Mouse (Mus musculus): ENCODE measurements at regions not wholly inside any gene's neighbourhood (a gene's known extent, or its start where the extent isn't known, plus 50 kb on each side); places are given as distances from the start of the nearest gene placed in this dataset.

DNA sequence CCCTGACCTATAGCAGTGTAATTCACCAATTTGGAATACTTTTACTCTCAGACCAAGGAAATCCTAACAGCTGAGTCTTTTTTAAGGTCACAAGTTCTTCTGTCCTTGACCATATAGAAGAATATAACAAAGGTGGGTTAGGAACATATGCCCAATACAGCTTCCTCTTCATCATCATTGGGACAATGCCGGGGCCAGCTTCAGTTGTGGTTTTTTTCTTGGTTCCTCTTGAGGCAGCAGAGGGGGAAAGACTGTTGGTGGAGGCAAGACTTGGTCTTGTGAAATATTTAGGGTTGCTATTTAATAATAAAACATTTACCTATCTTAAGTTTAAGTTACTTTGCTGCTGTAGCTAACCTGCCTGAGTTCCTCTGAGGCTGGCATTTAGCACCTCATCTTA lies 144.8 kb upstream of the Htr1f start:
- ATAC-seq (ENCODE audit: low FRiP score): no peak
- no peaks in the 10 kb centered on the region for H3K36me3 ChIP-seq
- H3K27me3 ChIP-seq: no peaks in the 10 kb centered on the region
- 82% methylated on average over 1 of the region's 1 CpGs for WGBS
- H3K27ac ChIP-seq: no peak overlapping the region
- no peak overlapping the region for H3K4me3 ChIP-seq
- no peaks in the 10 kb centered on the region for H3K4me1 ChIP-seq (replicated peaks)
- H3K4me2 ChIP-seq: no peak overlapping the region
- H3K9me3 ChIP-seq: 0 out of 2 replicates have a peak, but pooled peaks cover 6% of the 10 kb centered on the region
- H3K9ac ChIP-seq: no peak overlapping the region

DNA sequence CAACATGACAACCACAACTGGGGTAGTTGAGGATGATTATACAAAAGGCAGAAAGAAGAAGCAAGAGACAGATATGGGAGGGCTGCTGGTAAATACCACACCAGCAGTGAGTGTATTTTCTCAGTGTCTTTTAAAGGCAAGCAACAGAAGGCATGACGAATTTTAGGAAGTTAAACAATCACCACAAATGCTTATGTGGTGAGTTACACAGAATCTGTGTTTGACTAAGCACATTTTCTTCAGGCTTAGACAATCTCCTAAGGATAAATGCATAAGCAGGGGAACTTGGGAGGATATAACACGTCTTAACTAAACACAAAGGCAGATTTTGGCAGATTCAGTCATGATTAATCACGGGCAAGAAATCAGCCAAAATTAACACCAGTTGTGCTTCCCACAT lies 141.8 kb upstream of the Htr1f start:
- H3K4me3 ChIP-seq: no peak overlapping the region
- H3K27me3 ChIP-seq: no peaks in the 10 kb centered on the region
- H3K4me2 ChIP-seq: no peak overlapping the region
- ATAC-seq (ENCODE audit: low FRiP score): no peak
- H3K9me3 ChIP-seq: 0 out of 2 replicates have a peak, but pooled peaks cover 6% of the 10 kb centered on the region
- no peak overlapping the region for H3K27ac ChIP-seq
- no peaks in the 10 kb centered on the region for H3K4me1 ChIP-seq (replicated peaks)
- WGBS: 87% methylated on average over 3 of the region's 3 CpGs
- H3K9ac ChIP-seq: no peak overlapping the region
- no peaks in the 10 kb centered on the region for H3K36me3 ChIP-seq

DNA sequence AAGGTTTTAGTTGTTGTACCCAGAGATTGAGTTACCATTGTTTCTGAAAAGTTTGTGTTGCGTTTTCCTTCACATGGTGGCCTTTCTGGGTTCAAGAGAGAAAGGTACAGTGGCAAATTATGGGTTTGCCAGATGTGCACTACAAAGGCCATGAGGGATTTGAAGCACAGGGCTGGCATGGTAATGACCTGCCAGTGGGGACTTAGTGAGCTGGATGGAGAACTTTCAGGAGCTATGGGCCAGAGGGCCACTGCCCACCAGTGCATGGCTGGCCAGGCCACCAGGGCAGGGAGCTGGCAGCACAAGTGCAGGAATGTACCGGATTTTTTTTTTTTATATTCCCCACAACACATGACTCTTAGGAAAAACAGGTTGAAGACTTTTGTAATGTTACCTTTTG lies 128.8 kb upstream of the Htr1f start:
- Histone ChIP-seq H3K27me3 (no peaks in the 10 kb centered on the region), H3K9me3 (0 out of 2 replicates have a peak, but pooled peaks cover 5% of the 10 kb centered on the region), H3K4me2 (no peak overlapping the region), H3K36me3 (no peaks in the 10 kb centered on the region), H3K9ac (no peak overlapping the region), H3K4me1 (replicated peaks) (no peaks in the 10 kb centered on the region), H3K4me3 (no peak overlapping the region), H3K27ac (no peak overlapping the region)
- ATAC-seq (ENCODE audit: low FRiP score): no peak
- WGBS: 88% methylated on average over 2 of the region's 2 CpGs

DNA sequence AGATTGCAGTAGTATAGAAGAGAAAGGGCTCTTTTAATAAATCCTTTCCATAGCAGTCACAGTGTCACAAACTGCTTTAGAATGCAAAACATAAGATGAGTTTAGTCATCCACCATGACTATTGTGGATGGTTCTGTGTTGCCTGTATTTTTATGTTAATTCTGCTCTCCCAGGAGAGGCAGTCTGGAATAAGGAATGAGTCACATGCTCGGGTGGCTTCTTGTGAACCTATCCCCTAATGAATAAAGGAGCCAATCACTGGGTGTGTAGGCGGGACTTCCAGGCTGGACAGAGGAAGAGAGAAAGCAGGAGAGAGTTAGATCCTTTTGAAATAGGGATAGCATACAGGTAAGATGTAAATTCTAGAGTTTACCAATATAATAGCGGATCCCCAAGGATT lies 128.3 kb upstream of the Htr1f start:
- WGBS: 64% methylated on average over 3 of the region's 3 CpGs
- H3K27me3 ChIP-seq: no peaks in the 10 kb centered on the region
- 0 out of 2 replicates have a peak, but pooled peaks cover 5% of the 10 kb centered on the region for H3K9me3 ChIP-seq
- no peak overlapping the region for H3K4me2 ChIP-seq
- H3K4me1 ChIP-seq (replicated peaks): no peaks in the 10 kb centered on the region
- no peak overlapping the region for H3K27ac ChIP-seq
- H3K4me3 ChIP-seq: no peak overlapping the region
- ATAC-seq (ENCODE audit: low FRiP score): no peak
- no peak overlapping the region for H3K9ac ChIP-seq
- H3K36me3 ChIP-seq: no peaks in the 10 kb centered on the region

DNA sequence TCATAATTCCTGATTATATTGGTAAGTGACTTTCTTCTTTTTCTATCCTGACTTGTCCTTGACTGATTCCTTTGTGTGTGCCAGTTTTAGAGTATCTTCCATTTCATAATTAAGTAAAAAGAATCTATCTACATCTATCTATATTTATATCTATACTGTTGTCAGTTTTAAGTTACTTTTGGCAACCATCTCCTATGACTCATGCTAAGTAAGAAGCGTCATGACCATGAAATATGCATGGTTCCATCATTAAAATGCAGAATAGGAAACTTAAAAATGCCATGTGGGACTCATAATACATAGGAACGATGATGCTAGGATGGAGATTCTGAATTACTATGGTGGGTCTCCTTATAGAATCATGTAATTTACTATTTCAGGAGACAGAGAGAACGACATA lies 113.8 kb upstream of the Htr1f start:
- Histone ChIP-seq H3K4me1 (replicated peaks) (no peaks in the 10 kb centered on the region), H3K9me3 (no peaks in the 10 kb centered on the region), H3K27me3 (no peaks in the 10 kb centered on the region), H3K4me3 (no peak overlapping the region), H3K9ac (no peak overlapping the region), H3K36me3 (no peaks in the 10 kb centered on the region), H3K27ac (no peak overlapping the region), H3K4me2 (no peak overlapping the region)
- WGBS: 90% methylated on average over 3 of the region's 3 CpGs
- ATAC-seq (ENCODE audit: low FRiP score): no peak

DNA sequence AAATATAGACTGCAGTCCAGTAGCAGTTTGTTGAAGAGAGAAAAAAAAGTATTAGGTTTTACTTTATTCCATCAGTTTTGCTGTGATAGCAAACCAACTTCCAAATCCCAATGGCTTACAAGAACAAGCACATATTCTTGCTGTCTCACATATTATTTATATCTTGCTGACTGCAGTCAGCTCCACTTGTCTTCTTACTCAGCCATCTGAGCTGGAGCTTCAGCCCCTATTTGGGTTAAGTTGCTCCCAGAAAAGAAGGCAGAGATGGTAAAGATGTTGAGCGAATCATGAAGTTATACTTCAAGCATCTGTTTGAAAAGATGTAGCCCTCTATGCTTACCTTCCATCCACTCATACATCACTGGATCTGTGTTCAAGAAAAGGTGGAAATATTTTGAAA lies 106.7 kb upstream of the Htr1f start:
- H3K9me3 ChIP-seq: no peaks in the 10 kb centered on the region
- no peaks in the 10 kb centered on the region for H3K36me3 ChIP-seq
- no peak for ATAC-seq (ENCODE audit: low FRiP score)
- H3K4me1 ChIP-seq (replicated peaks): no peaks in the 10 kb centered on the region
- H3K4me2 ChIP-seq: no peak overlapping the region
- no peaks in the 10 kb centered on the region for H3K27me3 ChIP-seq
- no peak overlapping the region for H3K27ac ChIP-seq
- no peak overlapping the region for H3K9ac ChIP-seq
- no peak overlapping the region for H3K4me3 ChIP-seq
- WGBS: 97% methylated on average over 1 of the region's 1 CpGs

DNA sequence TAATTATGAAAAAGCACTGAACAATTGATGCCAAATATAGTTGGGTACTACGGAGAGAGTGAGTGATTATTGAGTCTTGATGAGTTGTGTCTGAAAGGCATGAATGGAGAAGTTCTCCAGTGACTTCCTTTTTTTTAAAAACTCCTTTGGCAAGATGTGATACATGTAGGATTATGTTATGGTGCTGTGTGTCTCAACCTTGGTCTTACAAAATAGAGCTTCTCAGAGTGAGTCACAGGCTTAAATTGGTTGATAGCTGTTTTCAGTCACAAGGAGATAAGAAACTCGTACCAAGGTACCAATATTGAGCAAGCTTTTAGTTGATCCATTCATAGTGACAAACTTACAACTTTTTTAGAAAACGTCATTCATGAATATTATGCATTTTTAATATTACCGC lies 95.7 kb upstream of the Htr1f start:
- no peaks in the 10 kb centered on the region for H3K4me1 ChIP-seq (replicated peaks)
- no peak for ATAC-seq (ENCODE audit: low FRiP score)
- no peak overlapping the region for H3K27ac ChIP-seq
- H3K27me3 ChIP-seq: no peaks in the 10 kb centered on the region
- H3K4me2 ChIP-seq: no peak overlapping the region
- no peaks in the 10 kb centered on the region for H3K36me3 ChIP-seq
- H3K9ac ChIP-seq: no peak overlapping the region
- no peaks in the 10 kb centered on the region for H3K9me3 ChIP-seq
- WGBS: 85% methylated on average over 4 of the region's 4 CpGs
- no peak overlapping the region for H3K4me3 ChIP-seq

DNA sequence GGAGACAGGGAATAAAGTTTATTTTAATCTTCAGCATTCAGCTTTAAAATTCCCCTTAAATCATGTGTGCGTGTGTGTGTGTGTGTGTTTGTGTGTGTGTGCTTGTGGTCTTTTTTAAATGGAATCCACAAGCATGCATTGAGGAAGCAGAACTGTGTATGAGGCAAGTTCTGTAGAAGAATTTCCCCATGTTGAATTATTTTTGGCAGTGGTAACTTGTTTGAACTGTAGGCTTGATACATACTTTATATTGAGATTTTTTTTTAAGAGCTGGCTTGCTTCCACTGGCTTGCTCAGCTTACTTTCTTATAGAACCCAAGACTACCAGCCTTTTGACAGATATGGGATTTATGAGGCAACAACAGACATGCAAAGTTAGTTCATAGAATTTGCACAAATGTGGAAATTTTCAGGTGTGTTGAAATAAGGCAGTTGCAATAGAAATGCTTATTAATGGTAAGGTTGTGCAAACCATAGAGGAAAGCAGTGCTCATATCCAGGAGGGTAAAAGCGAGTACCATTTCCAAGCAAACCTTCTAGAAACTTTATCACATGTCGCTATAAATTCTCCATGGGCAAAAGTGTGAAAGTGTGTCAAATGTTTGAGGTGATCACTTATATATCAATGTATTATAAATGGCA lies 91.7 kb upstream of the Htr1f start:
- no peak for ATAC-seq (ENCODE audit: low FRiP score)
- H3K4me3 ChIP-seq: no peak overlapping the region
- no peak overlapping the region for H3K4me2 ChIP-seq
- H3K36me3 ChIP-seq: no peaks in the 10 kb centered on the region
- H3K9ac ChIP-seq: no peak overlapping the region
- H3K27me3 ChIP-seq: no peaks in the 10 kb centered on the region
- H3K9me3 ChIP-seq: no peaks in the 10 kb centered on the region
- H3K27ac ChIP-seq: no peak overlapping the region
- WGBS: 98% methylated on average over 3 of the region's 3 CpGs
- H3K4me1 ChIP-seq (replicated peaks): no peaks in the 10 kb centered on the region

DNA sequence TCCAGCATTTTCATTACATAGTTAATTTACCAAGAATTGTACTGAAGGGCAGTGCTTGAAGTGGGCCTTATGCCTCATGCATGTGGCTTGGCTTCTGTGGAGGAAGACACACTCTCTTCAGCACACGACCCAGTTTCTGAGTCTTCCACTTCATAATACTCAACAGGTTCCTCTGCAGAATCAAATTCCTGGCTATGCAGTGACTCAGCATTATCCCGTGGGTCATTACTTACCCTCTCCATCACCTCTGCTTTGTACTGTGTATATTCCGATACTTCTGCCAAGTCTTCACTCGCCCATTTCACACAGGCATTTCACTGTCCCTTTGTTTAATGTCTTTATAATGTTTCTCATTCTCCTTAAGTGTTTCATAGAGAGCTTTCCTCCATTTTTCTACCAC lies 90.1 kb upstream of the Htr1f start:
- no peaks in the 10 kb centered on the region for H3K9me3 ChIP-seq
- no peak overlapping the region for H3K27ac ChIP-seq
- H3K4me2 ChIP-seq: no peak overlapping the region
- H3K27me3 ChIP-seq: no peaks in the 10 kb centered on the region
- H3K9ac ChIP-seq: no peak overlapping the region
- no peaks in the 10 kb centered on the region for H3K36me3 ChIP-seq
- no peaks in the 10 kb centered on the region for H3K4me1 ChIP-seq (replicated peaks)
- 78% methylated on average over 4 of the region's 4 CpGs for WGBS
- ATAC-seq (ENCODE audit: low FRiP score): no peak
- H3K4me3 ChIP-seq: no peak overlapping the region

DNA sequence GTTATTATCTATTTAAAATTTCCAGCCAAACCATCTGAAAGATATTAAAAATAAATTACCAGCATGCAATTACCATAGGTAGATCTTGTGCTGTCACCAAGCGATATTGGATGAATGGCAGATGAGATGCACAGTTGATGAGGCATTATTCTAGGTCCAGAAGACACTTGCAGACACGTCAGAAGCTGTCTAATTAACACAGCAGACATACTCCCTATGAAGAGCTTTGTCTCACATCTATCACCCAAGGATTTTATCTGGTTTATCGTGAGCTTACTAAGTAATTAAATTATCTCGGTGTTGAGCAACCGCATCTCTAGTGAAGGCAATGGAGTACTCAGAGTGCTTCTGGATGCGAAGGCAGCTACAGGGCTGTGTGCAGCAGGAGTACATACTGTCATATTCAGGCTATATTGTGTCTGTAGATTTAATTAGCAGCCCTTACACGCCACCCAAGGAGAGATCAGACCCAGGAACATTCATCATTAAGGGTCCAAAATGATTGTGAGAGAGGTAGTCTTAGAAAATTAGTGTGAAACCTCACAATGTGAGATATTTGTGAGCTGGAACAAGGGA lies 86.0 kb upstream of the Htr1f start:
- WGBS: 58% methylated on average over 7 of the region's 7 CpGs
- Histone ChIP-seq H3K9ac (no peak overlapping the region), H3K9me3 (no peaks in the 10 kb centered on the region), H3K27me3 (no peaks in the 10 kb centered on the region), H3K4me2 (no peak overlapping the region), H3K4me1 (replicated peaks) (no peaks in the 10 kb centered on the region), H3K36me3 (no peaks in the 10 kb centered on the region), H3K27ac (no peak overlapping the region), H3K4me3 (no peak overlapping the region)
- ATAC-seq (ENCODE audit: low FRiP score): no peak

DNA sequence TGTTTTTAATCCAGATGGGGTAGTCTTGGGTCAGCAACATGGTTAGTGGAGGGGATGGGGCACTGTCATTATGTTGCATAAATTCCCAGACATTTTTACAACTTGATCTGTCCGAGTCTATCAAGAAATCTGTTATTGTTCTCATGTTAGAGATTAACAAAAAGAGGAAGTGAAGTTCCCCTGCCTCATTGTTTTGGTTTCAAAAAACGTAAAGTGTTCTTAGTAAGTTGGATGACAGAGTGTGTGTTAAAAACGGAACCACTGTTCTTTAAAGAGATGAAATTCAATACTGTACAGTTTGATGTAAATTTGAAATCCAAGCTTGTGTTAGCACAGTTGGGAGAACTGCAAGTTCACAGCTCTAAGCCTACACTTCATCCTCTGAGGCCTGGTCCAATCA lies 68.9 kb upstream of the Htr1f start:
- H3K4me2 ChIP-seq: no peak overlapping the region
- 81% methylated on average over 3 of the region's 3 CpGs for WGBS
- ATAC-seq (ENCODE audit: low FRiP score): no peak

DNA sequence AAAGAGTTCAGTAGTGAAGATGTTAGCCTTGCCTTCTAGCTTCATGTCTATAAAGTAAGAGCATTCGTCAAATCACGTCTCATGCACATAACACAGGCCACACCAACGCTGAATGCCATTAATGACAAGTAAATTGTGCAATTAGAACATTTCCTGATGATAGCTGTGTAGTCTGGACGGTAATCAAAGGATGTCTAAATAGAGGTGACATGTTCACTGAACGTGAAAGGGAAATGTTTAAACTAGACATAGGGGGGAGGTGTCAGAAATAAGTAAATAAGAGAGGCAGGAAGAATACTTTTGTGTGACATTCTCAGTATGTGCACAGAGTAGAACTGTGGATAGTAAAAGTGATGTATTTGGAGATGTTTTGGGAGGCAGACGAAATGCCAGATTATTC lies 61.5 kb upstream of the Htr1f start:
- ATAC-seq (ENCODE audit: low FRiP score): no peak
- H3K9me3 ChIP-seq: no peaks in the 10 kb centered on the region

More for the DNA sequence above, 68.9 kb upstream of the Htr1f start:
- no peaks in the 10 kb centered on the region for H3K27me3 ChIP-seq
- no peaks in the 10 kb centered on the region for H3K36me3 ChIP-seq
- no peaks in the 10 kb centered on the region for H3K9me3 ChIP-seq
- no peaks in the 10 kb centered on the region for H3K4me1 ChIP-seq (replicated peaks)
- H3K4me3 ChIP-seq: no peak overlapping the region
- no peak overlapping the region for H3K27ac ChIP-seq
- no peak overlapping the region for H3K9ac ChIP-seq

DNA sequence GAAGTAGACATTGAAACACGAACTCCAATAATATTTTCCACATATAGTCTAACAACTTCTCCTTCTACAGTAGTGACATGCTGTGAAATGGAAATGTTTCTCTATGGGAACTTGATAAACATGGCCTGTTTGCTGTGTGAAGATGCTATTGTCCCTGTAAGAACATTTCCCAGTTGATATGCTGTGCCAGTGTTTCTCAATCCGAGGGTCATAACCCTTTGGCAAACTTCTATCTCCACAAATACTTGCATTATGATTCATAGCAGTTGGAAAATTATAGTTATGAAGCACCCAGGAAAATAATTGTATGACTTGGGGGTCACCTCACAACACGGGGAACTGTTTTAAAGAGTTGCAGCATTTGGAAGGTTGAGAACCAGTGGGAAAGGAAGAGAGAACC lies 57.1 kb upstream of the Htr1f start:
- Histone ChIP-seq H3K9ac (no peak overlapping the region), H3K27me3 (no peaks in the 10 kb centered on the region), H3K4me3 (no peak overlapping the region), H3K4me2 (no peak overlapping the region), H3K9me3 (no peaks in the 10 kb centered on the region), H3K36me3 (no peaks in the 10 kb centered on the region), H3K27ac (no peak overlapping the region), H3K4me1 (replicated peaks) (no peaks in the 10 kb centered on the region)
- WGBS: 87% methylated on average over 3 of the region's 3 CpGs
- ATAC-seq (ENCODE audit: low FRiP score): no peak

More for the DNA sequence above, 61.5 kb upstream of the Htr1f start:
- no peak overlapping the region for H3K27ac ChIP-seq
- H3K27me3 ChIP-seq: no peaks in the 10 kb centered on the region
- WGBS: 59% methylated on average over 6 of the region's 6 CpGs
- H3K9ac ChIP-seq: no peak overlapping the region
- no peaks in the 10 kb centered on the region for H3K36me3 ChIP-seq
- no peaks in the 10 kb centered on the region for H3K4me1 ChIP-seq (replicated peaks)
- no peak overlapping the region for H3K4me2 ChIP-seq
- H3K4me3 ChIP-seq: no peak overlapping the region
